Mouse (Mus musculus): ENCODE results near the gene Hsh2d. TPM values are rescaled to one million over a fixed set of nuclear protein-coding genes. Genes with fewer than 3 reads are reported as not detected.

The Hsh2d gene
- polyA plus RNA-seq, 1 experiment from 2014 or later: not detected

GRCm38 (mm10) chr8:72208582-72208981 lies 19.1 kb downstream of the Hsh2d start:
- Histone ChIP-seq H3K27me3 (no peaks in the 10 kb centered on the region), H3K4me2 (no peak overlapping the region), H3K4me1 (replicated peaks) (no peaks in the 10 kb centered on the region), H3K4me3 (no peak overlapping the region), H3K36me3 (no peaks in the 10 kb centered on the region), H3K9ac (no peak overlapping the region), H3K9me3 (peaks cover 12% of the 10 kb centered on the region; the same call in 1 of the 2 replicates), H3K27ac (replicated peaks) (no peak overlapping the region)
- 91% methylated on average over 1 of the region's 1 CpGs for WGBS
- no peak for ATAC-seq (ENCODE audit: low read depth)

GRCm38 (mm10) chr8:72210222-72210621 lies 20.8 kb downstream of the Hsh2d start:
- Histone ChIP-seq H3K9me3 (no peaks in the 10 kb centered on the region), H3K4me1 (replicated peaks) (no peaks in the 10 kb centered on the region), H3K27ac (replicated peaks) (no peak overlapping the region), H3K4me3 (no peak overlapping the region), H3K9ac (no peak overlapping the region), H3K36me3 (no peaks in the 10 kb centered on the region), H3K4me2 (no peak overlapping the region), H3K27me3 (peaks cover 9% of the 10 kb centered on the region)
- ATAC-seq (ENCODE audit: low read depth): no peak
- WGBS: 83% methylated on average over 4 of the region's 4 CpGs

GRCm38 (mm10) chr8:72210710-72211109 lies 21.3 kb downstream of the Hsh2d start:
- H3K4me3 ChIP-seq: no peak overlapping the region
- peaks cover 14% of the 10 kb centered on the region for H3K27me3 ChIP-seq
- H3K9me3 ChIP-seq: no peaks in the 10 kb centered on the region
- no peak overlapping the region for H3K4me2 ChIP-seq
- ATAC-seq (ENCODE audit: low read depth): no peak
- 65% methylated on average over 2 of the region's 2 CpGs for WGBS
- H3K27ac ChIP-seq (replicated peaks): no peak overlapping the region
- H3K4me1 ChIP-seq (replicated peaks): no peaks in the 10 kb centered on the region
- H3K36me3 ChIP-seq: no peaks in the 10 kb centered on the region
- no peak overlapping the region for H3K9ac ChIP-seq

- 74% methylated on average over 1 of the region's 1 CpGs for WGBS
- no peaks in the 10 kb centered on the region for H3K9me3 ChIP-seq
- no peaks in the 10 kb centered on the region for H3K36me3 ChIP-seq
- H3K4me2 ChIP-seq: no peak overlapping the region
- H3K4me3 ChIP-seq: no peak overlapping the region
- no peak overlapping the region for H3K9ac ChIP-seq
- peaks cover 23% of the 10 kb centered on the region for H3K27me3 ChIP-seq
- no peak overlapping the region for H3K27ac ChIP-seq (replicated peaks)
- H3K4me1 ChIP-seq (replicated peaks): no peaks in the 10 kb centered on the region
- ATAC-seq (ENCODE audit: low read depth): no peak
Observed at GRCm38 (mm10) chr8:72211846-72212245, 22.4 kb downstream of the Hsh2d start.

- H3K4me1 ChIP-seq (replicated peaks): no peaks in the 10 kb centered on the region
- H3K9ac ChIP-seq: no peak within 1 kb of the TSS
- H3K9me3 ChIP-seq: no peaks in the 10 kb centered on the region
- H3K4me2 ChIP-seq: no peak within 1 kb of the TSS
- H3K36me3 ChIP-seq: no peaks in the 10 kb centered on the region
- ATAC-seq (ENCODE audit: low read depth): no peak
- WGBS: 61% methylated on average over 4 of the region's 4 CpGs
- peaks cover 31% of the 10 kb centered on the region for H3K27me3 ChIP-seq
- no peak within 1 kb of the TSS for H3K4me3 ChIP-seq
- H3K27ac ChIP-seq (replicated peaks): no peak within 1 kb of the TSS
Observed at GRCm38 (mm10) chr8:72212751-72213150, 23.3 kb downstream of the Hsh2d start, which contains the start of gene Cib3. TSS of gene Cib3 (minus strand) at chr8:72212837.

GRCm38 (mm10) chr8:72213536-72213935 lies 24.1 kb downstream of the Hsh2d start, which contains the start of gene Gm11034:
TSS of gene Gm11034 (minus strand) at chr8:72213636.
- no peak within 1 kb of the TSS for H3K27ac ChIP-seq (replicated peaks)
- H3K4me3 ChIP-seq: no peak within 1 kb of the TSS
- ATAC-seq (ENCODE audit: low read depth): no peak
- no peak within 1 kb of the TSS for H3K9ac ChIP-seq
- H3K4me2 ChIP-seq: no peak within 1 kb of the TSS
- no peaks in the 10 kb centered on the region for H3K36me3 ChIP-seq
- no peaks in the 10 kb centered on the region for H3K9me3 ChIP-seq
- WGBS: 77% methylated on average over 4 of the region's 4 CpGs
- no peaks in the 10 kb centered on the region for H3K4me1 ChIP-seq (replicated peaks)
- H3K27me3 ChIP-seq: peaks cover 36% of the 10 kb centered on the region

- no peak overlapping the region for H3K4me3 ChIP-seq
- 35% methylated on average over 2 of the region's 2 CpGs for WGBS
- no peak overlapping the region for H3K4me2 ChIP-seq
- H3K27ac ChIP-seq (replicated peaks): no peak overlapping the region
- peaks cover 36% of the 10 kb centered on the region for H3K27me3 ChIP-seq
- H3K9ac ChIP-seq: no peak overlapping the region
- ATAC-seq (ENCODE audit: low read depth): no peak
- no peaks in the 10 kb centered on the region for H3K4me1 ChIP-seq (replicated peaks)
- no peaks in the 10 kb centered on the region for H3K36me3 ChIP-seq
- no peaks in the 10 kb centered on the region for H3K9me3 ChIP-seq
Observed at GRCm38 (mm10) chr8:72215060-72215459, 25.6 kb downstream of the Hsh2d start.

GRCm38 (mm10) chr8:72215871-72216270 lies 26.4 kb downstream of the Hsh2d start:
- peaks cover 36% of the 10 kb centered on the region for H3K27me3 ChIP-seq
- WGBS: 44% methylated on average over 1 of the region's 1 CpGs
- no peak overlapping the region for H3K4me3 ChIP-seq
- no peaks in the 10 kb centered on the region for H3K9me3 ChIP-seq
- no peak for ATAC-seq (ENCODE audit: low read depth)
- peaks cover 8% of the 10 kb centered on the region for H3K4me1 ChIP-seq (replicated peaks)
- no peak overlapping the region for H3K9ac ChIP-seq
- no peak overlapping the region for H3K27ac ChIP-seq (replicated peaks)
- H3K36me3 ChIP-seq: peaks cover 1% of the 10 kb centered on the region; the same call in 1 of the 2 replicates
- no peak overlapping the region for H3K4me2 ChIP-seq

GRCm38 (mm10) chr8:72218781-72219540 lies 29.5 kb downstream of the Hsh2d start:
- peak; percentile 41 for ATAC-seq (ENCODE audit: low read depth)
- peaks cover 36% of the 10 kb centered on the region for H3K27me3 ChIP-seq
- peak overlapping the region; percentile 90 for H3K4me2 ChIP-seq
- 85% methylated on average over 10 of the region's 10 CpGs for WGBS
- H3K9ac ChIP-seq: no peak overlapping the region
- peak overlapping the region; percentile 75 for H3K4me3 ChIP-seq
- H3K27ac ChIP-seq (replicated peaks): no peak overlapping the region; the same call in 1 of the 2 replicates
- peaks cover 31% of the 10 kb centered on the region for H3K36me3 ChIP-seq
- no peaks in the 10 kb centered on the region for H3K9me3 ChIP-seq
- peaks cover 15% of the 10 kb centered on the region for H3K4me1 ChIP-seq (replicated peaks)

GRCm38 (mm10) chr8:72219541-72220363 lies 30.3 kb downstream of the Hsh2d start, which contains the start of gene Fam32a:
TSS of gene Fam32a (plus strand) at chr8:72219730.
- Histone ChIP-seq H3K9ac (peak within 1 kb of the TSS; percentile 80), H3K36me3 (peaks cover 35% of the 10 kb centered on the region), H3K27me3 (peaks cover 32% of the 10 kb centered on the region), H3K4me2 (peak within 1 kb of the TSS; percentile 90), H3K9me3 (no peaks in the 10 kb centered on the region), H3K4me1 (replicated peaks) (peaks cover 15% of the 10 kb centered on the region), H3K27ac (replicated peaks) (peak within 1 kb of the TSS; percentile 79), H3K4me3 (peak within 1 kb of the TSS; percentile 75)
- ATAC-seq (ENCODE audit: low read depth): peak; percentile 97
- 6% methylated on average over 39 of the region's 39 CpGs for WGBS

GRCm38 (mm10) chr8:72220758-72221157 lies 31.3 kb downstream of the Hsh2d start:
- peaks cover 15% of the 10 kb centered on the region for H3K4me1 ChIP-seq (replicated peaks)
- H3K27me3 ChIP-seq: peaks cover 21% of the 10 kb centered on the region
- H3K9me3 ChIP-seq: no peaks in the 10 kb centered on the region
- WGBS: 88% methylated on average over 4 of the region's 4 CpGs
- no peak overlapping the region for H3K27ac ChIP-seq (replicated peaks)
- peak overlapping the region; percentile 75 for H3K4me3 ChIP-seq
- ATAC-seq (ENCODE audit: low read depth): no peak
- H3K36me3 ChIP-seq: peaks cover 35% of the 10 kb centered on the region
- H3K9ac ChIP-seq: peak overlapping the region; percentile 80; the same call in 1 of the 2 replicates
- H3K4me2 ChIP-seq: peak overlapping the region; percentile 90

- 91% methylated on average over 5 of the region's 5 CpGs for WGBS
- ATAC-seq (ENCODE audit: low read depth): no peak
- Histone ChIP-seq H3K4me2 (no peak overlapping the region), H3K36me3 (peaks cover 35% of the 10 kb centered on the region), H3K4me1 (replicated peaks) (peaks cover 15% of the 10 kb centered on the region), H3K9ac (no peak overlapping the region), H3K27me3 (peaks cover 6% of the 10 kb centered on the region), H3K27ac (replicated peaks) (no peak overlapping the region), H3K9me3 (no peaks in the 10 kb centered on the region), H3K4me3 (no peak overlapping the region)
Observed at GRCm38 (mm10) chr8:72222656-72223055, 33.2 kb downstream of the Hsh2d start.
